Mouse (Mus musculus) liver, embryonic 16.5 days (tissue): Measurements from ENCODE around the gene Mief2. TPM values are rescaled to one million over a fixed set of nuclear protein-coding genes. Genes with fewer than 3 reads are reported as not detected.
A peak's percentile ranks its signal among the peaks of the same experiment; 100 is the strongest.

Source experiments
- ATAC-seq: fragments of 200-750 bp; cut with Nextera tagmentation; 2 replicates; pipeline ENCODE4 v1.8.0; 2017; ENCODE audit warnings: low read depth, mild to moderate bottlenecking, moderate number of reproducible peaks, moderate library complexity
- H3K27ac ChIP-seq: fragments of 300-500 bp; sonication (generic); 2 replicates; pipeline ENCODE4 v1.5.1; 2014; ENCODE audit warnings: mild to moderate bottlenecking, low read length
- H3K27me3 ChIP-seq: fragments of 300-500 bp; sonication (generic); 2 replicates; pipeline ENCODE4 v1.6.1; 2014; ENCODE audit warnings: low read depth, low read length, mixed read lengths; ENCODE audit not compliant: control insufficient read depth, insufficient read depth
- H3K36me3 ChIP-seq: fragments of 300-500 bp; sonication (generic); 2 replicates; pipeline ENCODE4 v1.6.1; 2014; ENCODE audit warnings: mild to moderate bottlenecking; ENCODE audit not compliant: control insufficient read depth, insufficient read depth
- H3K4me1 ChIP-seq: fragments of 300-500 bp; sonication (generic); 2 replicates; pipeline ENCODE4 v1.6.1; 2014; ENCODE audit warnings: low read depth, low read length, mixed read lengths; ENCODE audit not compliant: control insufficient read depth
- H3K4me2 ChIP-seq: fragments of 300-500 bp; sonication (generic); 2 replicates; pipeline ENCODE4 v1.6.1; 2014; ENCODE audit warnings: low read depth, low read length, mixed read lengths
- H3K4me3 ChIP-seq: fragments of 300-500 bp; sonication (generic); 2 replicates; pipeline ENCODE4 v1.5.1; 2014; ENCODE audit warnings: low read depth, mild to moderate bottlenecking, low read length
- H3K9ac ChIP-seq: fragments of 300-500 bp; sonication (generic); 2 replicates; pipeline ENCODE4 v1.6.1; 2014; ENCODE audit warnings: low read depth, low read length
- H3K9me3 ChIP-seq: fragments of 300-500 bp; sonication (generic); replicated peaks from 2 replicates; pipeline ENCODE4 v1.6.1; 2016; ENCODE audit warnings: low read length; ENCODE audit not compliant: control insufficient read depth
- WGBS: fragments of 180-500 bp; shearing (Covaris S2); extraction: QIAGEN DNeasy Blood & Tissue Kit; methylation state at CpG from one replicate; pipeline ENCODE4 v1.1.7; 2014; ENCODE audit not compliant: insufficient replicate concordance; 5-methylcytosine and 5-hydroxymethylcytosine counted together
- microRNA-seq: library from miRNA; unstranded; fragments of <30 nt; microRNA quantifications from one replicate; pipeline ENCODE4, GENCODE M21; 2016
- polyA plus RNA-seq: library from polyadenylated mRNA; unstranded; fragments of >200 nt; fragmentation: Nextera tagmentation; extraction: Ambion mirVana; gene quantifications from 2 replicates; pipeline ENCODE4 v1.2.1, GENCODE M21; 2015

Mief2 gene
- polyA plus RNA-seq, 1 experiment from 2014 or later = 2.3 TPM

DNA sequence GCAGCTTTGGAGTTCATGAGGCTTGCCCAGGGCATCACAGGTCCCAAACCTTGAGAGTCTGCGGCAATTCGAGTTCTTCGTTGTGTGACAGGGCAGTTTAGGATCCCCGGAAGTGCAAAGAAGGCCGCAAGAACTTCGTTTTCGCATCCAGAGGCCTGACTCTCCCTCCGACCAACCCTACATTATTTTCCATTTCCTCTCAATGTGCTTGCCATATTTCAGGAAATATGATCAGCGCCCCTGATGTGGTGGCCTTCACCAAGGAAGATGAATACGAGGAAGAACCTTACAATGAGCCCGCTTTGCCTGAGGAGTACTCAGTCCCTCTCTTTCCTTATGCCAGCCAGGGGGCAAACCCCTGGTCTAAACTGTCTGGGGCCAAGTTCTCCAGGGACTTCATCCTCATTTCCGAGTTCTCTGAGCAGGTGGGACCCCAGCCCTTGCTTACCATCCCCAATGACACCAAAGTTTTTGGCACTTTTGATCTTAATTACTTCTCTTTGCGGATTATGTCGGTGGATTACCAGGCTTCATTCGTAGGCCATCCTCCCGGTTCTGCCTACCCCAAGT is 49.7 kb downstream of the Mief2 start:
- Histone ChIP-seq H3K4me1 (peaks cover 58% of the 10 kb centered on the region), H3K9ac (peak overlapping the region; percentile 87), H3K4me2 (peak overlapping the region; percentile 75), H3K27ac (peak overlapping the region; percentile 91), H3K4me3 (peak overlapping the region; percentile 89), H3K9me3 (no peaks in the 10 kb centered on the region), H3K36me3 (no peaks in the 10 kb centered on the region), H3K27me3 (no peaks in the 10 kb centered on the region)
- ATAC-seq = no peak
- WGBS = 22% methylated on average over 16 of the region's 16 CpGs

DNA sequence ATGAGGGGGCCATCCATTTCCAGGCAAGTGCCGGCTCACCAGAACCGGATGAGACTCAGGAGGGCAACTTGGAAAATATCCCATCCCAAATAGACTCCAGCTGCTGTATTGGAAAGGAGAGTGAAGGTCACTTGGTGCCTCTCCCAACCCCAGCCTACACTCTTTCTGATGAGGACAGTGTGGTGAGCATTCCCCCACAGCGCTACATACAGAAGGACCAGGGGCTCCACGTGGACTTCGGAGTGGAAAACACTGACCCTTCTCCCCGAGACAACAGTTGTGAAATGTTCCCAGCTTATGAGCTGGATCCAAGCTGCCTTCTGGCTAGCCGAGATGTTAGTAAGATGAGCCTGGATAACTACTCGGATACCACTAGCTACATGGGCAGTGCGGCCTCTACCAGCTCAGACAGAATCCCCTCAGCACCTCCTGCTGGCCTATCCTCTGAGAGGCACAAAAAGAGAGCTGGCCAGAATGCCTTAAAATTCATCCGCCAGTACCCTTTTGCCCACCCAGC is 51.5 kb downstream of the Mief2 start:
- Histone ChIP-seq H3K27ac (no peak overlapping the region), H3K9ac (no peak overlapping the region), H3K4me1 (peaks cover 57% of the 10 kb centered on the region), H3K27me3 (no peaks in the 10 kb centered on the region), H3K4me3 (peak overlapping the region; percentile 43), H3K36me3 (peaks cover 2% of the 10 kb centered on the region; the same call in 1 of the 2 replicates), H3K4me2 (peak overlapping the region; percentile 60), H3K9me3 (no peaks in the 10 kb centered on the region)
- no peak for ATAC-seq
- WGBS = 78% methylated on average over 10 of the region's 10 CpGs

Small RNAs within 50 kb of the gene (microRNA-seq; reads per million reads assigned to microRNA genes)
- gene Mir5100 = 4.2 reads per million, percentile 15 among the genes with 10 or more reads in this experiment

Other genes starting within 250 kb of the Mief2 start
- gene Alkbh5, start 192.0 kb upstream of the Mief2 start, polyA plus RNA-seq = 15.3 and 15.4 TPM in 2 replicates
- gene Llgl1, start 28.7 kb upstream of the Mief2 start, polyA plus RNA-seq = 14.5 and 14.7 TPM in 2 replicates
- 28.0 and 29.7 TPM in 2 replicates for gene Flii, start 1.1 kb upstream of the Mief2 start, polyA plus RNA-seq
- gene Top3a, start 49.0 kb downstream of the Mief2 start, polyA plus RNA-seq = 5.5 and 6.2 TPM in 2 replicates
- gene Smcr8, start 49.1 kb downstream of the Mief2 start, polyA plus RNA-seq = 3.3 and 3.6 TPM in 2 replicates
- 56.9 and 62.6 TPM in 2 replicates for gene Shmt1, start 83.3 kb downstream of the Mief2 start, polyA plus RNA-seq
- gene Dhrs7b, start 102.2 kb downstream of the Mief2 start, polyA plus RNA-seq = 18.1 and 21.2 TPM in 2 replicates
- 23.2 and 23.4 TPM in 2 replicates for gene Tmem11, start 150.9 kb downstream of the Mief2 start, polyA plus RNA-seq
- gene Natd1, start 186.4 kb downstream of the Mief2 start, polyA plus RNA-seq = 9.9 and 14.3 TPM in 2 replicates
- gene Map2k3, start 203.6 kb downstream of the Mief2 start, polyA plus RNA-seq = 121 and 134 TPM in 2 replicates